Mouse (Mus musculus) adrenal gland, postnatal 25 days (tissue): ENCODE data around the gene 1700028J19Rik. TPM values are rescaled to one million over a fixed set of nuclear protein-coding genes. Genes with fewer than 3 reads are reported as not detected.
"Not testable (repeated sequence)": the region's sequence is repeated elsewhere in the genome, so short reads cannot be mapped to it uniquely, and the experiment has no call there.

Experiments used
- DNase-seq: peaks from one replicate; pipeline ENCODE4 v3.0.0; 2021; ENCODE audit warnings: mixed read lengths
- total RNA-seq: library from RNA; stranded (reverse); gene quantifications from 2 replicates; pipeline ENCODE4 v1.2.3, GENCODE M21; 2021

1700028J19Rik gene
- total RNA-seq, 1 experiment from 2014 or later: 0.70 TPM

- DNase-seq: peak; percentile 67
These were observed 4.3 kb upstream of the 1700028J19Rik start for GRCm38 (mm10) chr7:44250732-44251275.

GRCm38 (mm10) chr7:44249248-44249647, 2.8 kb upstream of the 1700028J19Rik start:
- no peak for DNase-seq

- no peak for DNase-seq
These were observed 1.5 kb upstream of the 1700028J19Rik start for GRCm38 (mm10) chr7:44247971-44248370.

GRCm38 (mm10) chr7:44246984-44247470, 532 bp upstream of the 1700028J19Rik start:
- DNase-seq: no peak

GRCm38 (mm10) chr7:44244080-44244479, 2.4 kb downstream of the 1700028J19Rik start:
- no peak for DNase-seq

- DNase-seq: no peak
These were observed 5.3 kb downstream of the 1700028J19Rik start for GRCm38 (mm10) chr7:44241163-44241562.

GRCm38 (mm10) chr7:44240712-44241111, 5.8 kb downstream of the 1700028J19Rik start:
- DNase-seq: no peak

- no peak for DNase-seq
These were observed 6.6 kb downstream of the 1700028J19Rik start for GRCm38 (mm10) chr7:44239913-44240312.

- no peak for DNase-seq
These were observed 10.6 kb downstream of the 1700028J19Rik start, which contains the start of gene Gm36864 for GRCm38 (mm10) chr7:44235909-44236308. Gene Gm36864 (plus strand): TSS chr7:44236177.

- no peak for DNase-seq
These were observed 21.4 kb downstream of the 1700028J19Rik start, which contains the start of gene Klk1 for GRCm38 (mm10) chr7:44225076-44225475. Gene Klk1 (plus strand): TSS chr7:44225360.

- not testable (repeated sequence) for DNase-seq
These were observed 24.2 kb downstream of the 1700028J19Rik start for GRCm38 (mm10) chr7:44222335-44222734.

- DNase-seq: not testable (repeated sequence)
These were observed 24.9 kb downstream of the 1700028J19Rik start for GRCm38 (mm10) chr7:44221601-44222000.

GRCm38 (mm10) chr7:44215645-44216044, 30.9 kb downstream of the 1700028J19Rik start, which contains the start of gene Klk1b5:
Gene Klk1b5 (plus strand): TSS chr7:44215945.
- no peak for DNase-seq

- no peak for DNase-seq
These were observed 38.2 kb downstream of the 1700028J19Rik start for GRCm38 (mm10) chr7:44208307-44208706.

- not testable (repeated sequence) for DNase-seq
These were observed 39.4 kb downstream of the 1700028J19Rik start, which contains the start of gene Klk1b4 for GRCm38 (mm10) chr7:44207135-44207534. Gene Klk1b4 (plus strand): TSS chr7:44207435.

GRCm38 (mm10) chr7:44197891-44198290, 48.6 kb downstream of the 1700028J19Rik start, which contains the start of gene Klk1b3:
Gene Klk1b3 (plus strand): TSS chr7:44198191.
- no peak for DNase-seq

- not testable (repeated sequence) for DNase-seq
These were observed 53.0 kb downstream of the 1700028J19Rik start for GRCm38 (mm10) chr7:44193466-44193865.

- not testable (repeated sequence) for DNase-seq
These were observed 58.6 kb downstream of the 1700028J19Rik start, which contains the start of gene Klk1b24 for GRCm38 (mm10) chr7:44187936-44188335. Gene Klk1b24 (plus strand): TSS chr7:44188236.

GRCm38 (mm10) chr7:44186516-44186915, 60.0 kb downstream of the 1700028J19Rik start:
- DNase-seq: not testable (repeated sequence)
